Mouse (Mus musculus) hindbrain, embryonic 13.5 days (tissue): ENCODE measurements around the gene Hs6st2. TPM values are rescaled to one million over a fixed set of nuclear protein-coding genes. Genes with fewer than 3 reads are reported as not detected.

ENCODE experiments used
- ATAC-seq: fragments of 200-750 bp; cut with Nextera tagmentation; 2 replicates; pipeline ENCODE4 v1.8.0; 2017; ENCODE audit warnings: moderate TSS enrichment; ENCODE audit not compliant: low FRiP score
- H3K27ac ChIP-seq: fragments of 300-500 bp; sonication (generic); 2 replicates; pipeline ENCODE4 v1.5.1; 2015; ENCODE audit warnings: inconsistent platforms, mild to moderate bottlenecking, moderate library complexity
- H3K27me3 ChIP-seq: fragments of 300-500 bp; sonication (generic); 2 replicates; pipeline ENCODE4 v1.6.1; 2015; ENCODE audit warnings: mild to moderate bottlenecking, inconsistent platforms
- H3K36me3 ChIP-seq: fragments of 300-500 bp; sonication (generic); 2 replicates; pipeline ENCODE4 v1.6.1; 2015; ENCODE audit warnings: mild to moderate bottlenecking, inconsistent platforms
- H3K4me1 ChIP-seq: fragments of 300-500 bp; sonication (generic); replicated peaks from 2 replicates; pipeline ENCODE4 v1.6.1; 2015; ENCODE audit warnings: inconsistent platforms
- H3K4me2 ChIP-seq: fragments of 300-500 bp; sonication (generic); 2 replicates; pipeline ENCODE4 v1.6.1; 2015; ENCODE audit warnings: inconsistent platforms, mild to moderate bottlenecking, moderate library complexity
- H3K4me3 ChIP-seq: fragments of 300-500 bp; sonication (generic); 2 replicates; pipeline ENCODE4 v1.5.1; 2015; ENCODE audit warnings: mild to moderate bottlenecking, inconsistent platforms
- H3K9ac ChIP-seq: fragments of 300-500 bp; sonication (generic); 2 replicates; pipeline ENCODE4 v1.6.1; 2015; ENCODE audit warnings: mild to moderate bottlenecking, inconsistent platforms
- H3K9me3 ChIP-seq: fragments of 300-500 bp; sonication (generic); 2 replicates; pipeline ENCODE4 v1.6.1; 2016; ENCODE audit warnings: inconsistent platforms
- WGBS: fragments of 180-500 bp; shearing (Covaris S2); methylation state at CpG from one replicate; pipeline ENCODE4 v1.1.7; 2015; 5-methylcytosine and 5-hydroxymethylcytosine counted together
- polyA plus RNA-seq: library from polyadenylated mRNA; unstranded; fragments of >200 nt; fragmentation: Nextera tagmentation; extraction: Ambion mirVana; gene quantifications from 2 replicates; pipeline ENCODE4 v1.2.1, GENCODE M21; 2015

Hs6st2 gene
- 25.5 and 27.3 TPM in 2 replicates for polyA plus RNA-seq

DNA sequence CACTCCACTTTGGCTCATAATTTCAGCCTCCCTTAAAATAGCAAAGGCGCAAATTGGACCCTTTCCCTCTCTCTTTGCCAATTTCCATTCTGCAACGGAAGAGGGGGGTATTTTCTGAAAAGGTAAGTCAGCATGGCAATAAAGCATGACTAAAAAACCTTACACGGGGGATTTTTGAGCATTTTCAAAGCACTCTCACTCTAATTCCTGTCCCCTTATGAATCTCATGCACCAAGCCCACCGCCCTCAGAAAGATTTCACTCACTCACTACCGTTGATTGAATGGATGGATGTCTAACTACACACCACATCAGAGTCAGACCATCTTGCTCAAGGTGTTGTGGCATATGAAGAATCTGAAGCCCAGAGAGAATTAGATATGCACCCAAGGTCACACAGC, at the start of gene Hs6st2:
Gene Hs6st2, minus strand, starts transcription at position 101 of the 400 bp plus-strand sequence.
- Histone ChIP-seq H3K4me1 (peaks cover 4% of the 10 kb centered on the region; the same call in 1 of the 2 replicates), H3K9ac (peak within 1 kb of the TSS; percentile 70), H3K27ac (peak within 1 kb of the TSS; percentile 64), H3K4me3 (peak within 1 kb of the TSS; percentile 50), H3K9me3 (no peaks in the 10 kb centered on the region), H3K4me2 (peak within 1 kb of the TSS; percentile 76), H3K27me3 (peaks cover 20% of the 10 kb centered on the region), H3K36me3 (no peaks in the 10 kb centered on the region)
- 25% methylated on average over 5 of the region's 5 CpGs for WGBS
- no peak for ATAC-seq

DNA sequence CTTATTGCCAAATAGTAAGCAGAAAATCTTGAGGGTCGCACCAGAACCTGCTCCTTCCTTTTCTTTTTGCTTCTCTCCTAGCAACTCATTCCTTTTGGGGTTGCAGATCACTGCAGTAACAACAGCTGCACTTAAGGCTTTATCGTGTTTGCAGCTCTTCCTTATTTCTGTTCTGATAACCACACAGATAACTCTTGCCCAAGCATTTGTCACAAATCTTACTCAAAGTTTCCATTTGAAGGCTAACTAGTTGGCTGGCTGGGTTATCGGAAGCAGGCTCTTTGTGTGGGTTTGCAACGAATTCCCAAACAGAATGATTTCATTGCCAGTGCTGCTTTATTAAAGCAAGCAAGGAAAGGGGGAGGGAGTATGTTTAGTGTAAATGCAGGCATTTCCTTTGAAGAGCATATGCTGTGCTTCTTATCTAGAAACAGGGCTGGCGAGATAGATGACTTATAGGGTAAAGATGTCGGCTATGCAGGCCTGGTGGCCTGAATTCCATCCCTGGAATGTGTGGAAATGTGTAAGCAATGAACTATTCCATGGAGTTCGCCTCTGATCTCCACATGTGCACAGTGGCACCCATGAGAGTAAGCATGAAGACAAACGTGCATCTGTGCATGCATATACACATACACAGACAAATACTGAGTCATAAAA, 32.6 kb upstream of the Hs6st2 start:
- Histone ChIP-seq H3K4me1 (no peaks in the 10 kb centered on the region), H3K36me3 (no peaks in the 10 kb centered on the region), H3K27ac (no peak overlapping the region), H3K9me3 (no peaks in the 10 kb centered on the region), H3K4me3 (no peak overlapping the region), H3K4me2 (no peak overlapping the region), H3K9ac (no peak overlapping the region), H3K27me3 (no peaks in the 10 kb centered on the region)
- 78% methylated on average over 8 of the region's 8 CpGs for WGBS
- ATAC-seq, result no peak

DNA sequence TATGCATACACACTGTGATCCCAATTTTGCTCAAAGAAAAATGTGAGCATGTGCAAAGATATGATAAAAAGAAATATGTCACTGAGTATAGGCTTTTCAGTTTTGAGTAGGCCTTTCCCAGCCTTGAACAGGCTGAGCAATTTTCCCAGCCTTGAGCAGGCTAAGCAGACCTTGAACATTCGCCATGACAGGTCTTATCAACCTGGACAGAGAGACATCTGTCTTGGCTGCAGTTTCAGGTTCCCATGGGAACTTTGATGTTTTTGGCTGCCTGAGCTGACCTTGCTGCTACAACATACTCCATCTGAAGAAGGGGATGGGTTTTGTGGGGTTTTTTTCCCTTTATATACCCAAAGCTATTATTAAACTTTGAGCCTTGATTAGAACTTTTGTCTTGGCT, 31.3 kb upstream of the Hs6st2 start:
- H3K4me3 ChIP-seq, result no peak overlapping the region
- H3K9ac ChIP-seq, result no peak overlapping the region
- H3K4me1 ChIP-seq, result no peaks in the 10 kb centered on the region
- H3K4me2 ChIP-seq, result no peak overlapping the region
- no peak overlapping the region for H3K27ac ChIP-seq
- WGBS, result 79% methylated on average over 1 of the region's 1 CpGs
- ATAC-seq, result no peak
- H3K9me3 ChIP-seq, result no peaks in the 10 kb centered on the region
- no peaks in the 10 kb centered on the region for H3K36me3 ChIP-seq
- no peaks in the 10 kb centered on the region for H3K27me3 ChIP-seq

DNA sequence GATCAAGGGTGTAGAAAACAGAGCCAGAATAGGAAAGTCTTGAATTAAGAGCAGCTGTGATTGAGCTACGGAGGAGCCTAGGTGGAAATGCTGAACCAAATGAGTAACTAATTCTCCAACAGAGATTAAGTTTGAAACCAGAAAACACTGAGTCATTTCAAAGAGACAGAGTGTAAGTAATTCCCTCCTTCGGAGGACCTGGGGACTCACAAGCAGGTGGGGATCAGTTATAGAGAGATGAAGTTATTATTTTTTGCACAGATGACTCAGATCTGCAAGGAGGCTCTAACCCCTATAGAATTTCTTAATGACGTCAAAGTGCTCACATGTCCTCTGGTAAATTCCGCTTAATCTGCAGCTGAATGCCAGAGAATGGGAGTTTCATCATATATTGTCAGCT, 21.2 kb upstream of the Hs6st2 start:
- no peak overlapping the region for H3K4me3 ChIP-seq
- no peaks in the 10 kb centered on the region for H3K9me3 ChIP-seq
- no peak for ATAC-seq
- no peaks in the 10 kb centered on the region for H3K4me1 ChIP-seq
- no peak overlapping the region for H3K27ac ChIP-seq
- no peak overlapping the region for H3K4me2 ChIP-seq
- H3K36me3 ChIP-seq, result no peaks in the 10 kb centered on the region
- 65% methylated on average over 4 of the region's 4 CpGs for WGBS
- H3K9ac ChIP-seq, result no peak overlapping the region
- H3K27me3 ChIP-seq, result 0 out of 2 replicates have a peak, but pooled peaks cover 2% of the 10 kb centered on the region

DNA sequence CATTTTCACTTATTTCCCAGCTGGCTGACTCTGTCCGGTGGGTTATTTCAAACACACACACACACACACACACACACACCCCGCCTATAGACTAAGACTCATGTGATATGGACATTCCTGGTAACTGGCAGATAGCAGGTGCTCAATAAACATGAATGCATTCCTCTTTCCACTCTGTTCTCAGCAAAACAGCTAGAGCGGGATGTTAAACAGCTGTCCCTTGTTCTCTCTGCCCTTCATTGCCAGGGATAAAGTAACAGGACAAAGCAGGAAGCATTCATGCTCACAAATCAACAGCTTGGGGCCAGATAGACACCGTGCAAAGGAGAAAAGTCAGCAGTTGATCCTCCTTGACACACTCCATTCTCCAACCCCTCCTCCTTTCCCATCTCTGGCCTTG, 17.4 kb upstream of the Hs6st2 start:
- Histone ChIP-seq H3K9ac (no peak overlapping the region), H3K4me1 (no peaks in the 10 kb centered on the region), H3K27me3 (0 out of 2 replicates have a peak, but pooled peaks cover 2% of the 10 kb centered on the region), H3K36me3 (no peaks in the 10 kb centered on the region), H3K4me2 (no peak overlapping the region), H3K9me3 (no peaks in the 10 kb centered on the region), H3K4me3 (no peak overlapping the region), H3K27ac (no peak overlapping the region)
- 63% methylated on average over 4 of the region's 4 CpGs for WGBS
- no peak for ATAC-seq

DNA sequence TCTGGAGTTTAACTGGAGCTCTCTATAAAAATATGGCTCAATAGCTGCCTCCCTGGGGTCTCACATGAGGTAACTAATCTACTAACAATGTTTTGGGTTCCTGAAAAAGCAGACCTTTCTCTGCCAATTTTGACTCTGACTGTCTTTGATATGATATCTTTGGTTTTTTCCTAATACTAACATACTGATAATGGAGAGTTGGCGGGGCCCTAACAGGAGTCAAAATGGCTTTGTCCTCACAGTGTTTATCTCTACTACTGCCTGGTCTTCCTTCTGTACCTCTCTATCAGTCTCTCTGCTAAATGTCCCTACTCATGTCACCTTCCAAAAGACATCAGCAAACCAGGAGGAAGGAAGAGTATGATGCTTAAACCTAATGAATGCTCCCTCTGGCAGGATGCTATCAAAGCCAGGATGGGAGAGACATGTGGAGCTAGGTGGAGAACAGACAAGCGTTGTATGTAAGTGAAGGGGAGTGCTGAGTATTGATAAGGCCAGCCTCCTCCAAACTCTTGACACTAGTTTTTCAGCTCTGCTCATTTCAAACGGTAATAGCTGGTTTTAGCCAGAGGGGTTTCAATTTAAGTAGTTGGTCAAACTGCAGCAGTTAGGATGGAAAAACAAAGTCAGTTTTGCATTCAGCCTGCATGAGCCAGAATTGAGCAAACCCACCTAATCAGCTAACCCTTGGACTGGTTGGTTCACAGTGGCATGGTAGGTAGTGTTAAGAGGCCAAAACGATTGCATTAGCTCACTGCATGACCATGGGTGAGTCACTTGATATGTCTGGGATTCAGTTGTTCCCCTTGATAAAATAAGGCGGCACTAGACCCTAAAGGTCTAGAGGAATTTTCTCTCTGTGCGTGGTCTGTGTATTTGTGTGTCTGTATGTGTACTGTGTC, 4.6 kb upstream of the Hs6st2 start:
- WGBS, result 89% methylated on average over 6 of the region's 6 CpGs
- H3K4me2 ChIP-seq, result no peak overlapping the region
- no peaks in the 10 kb centered on the region for H3K4me1 ChIP-seq
- H3K36me3 ChIP-seq, result no peaks in the 10 kb centered on the region
- H3K9me3 ChIP-seq, result no peaks in the 10 kb centered on the region
- no peak overlapping the region for H3K9ac ChIP-seq
- H3K27me3 ChIP-seq, result peaks cover 23% of the 10 kb centered on the region
- H3K27ac ChIP-seq, result no peak overlapping the region
- ATAC-seq, result no peak
- no peak overlapping the region for H3K4me3 ChIP-seq

DNA sequence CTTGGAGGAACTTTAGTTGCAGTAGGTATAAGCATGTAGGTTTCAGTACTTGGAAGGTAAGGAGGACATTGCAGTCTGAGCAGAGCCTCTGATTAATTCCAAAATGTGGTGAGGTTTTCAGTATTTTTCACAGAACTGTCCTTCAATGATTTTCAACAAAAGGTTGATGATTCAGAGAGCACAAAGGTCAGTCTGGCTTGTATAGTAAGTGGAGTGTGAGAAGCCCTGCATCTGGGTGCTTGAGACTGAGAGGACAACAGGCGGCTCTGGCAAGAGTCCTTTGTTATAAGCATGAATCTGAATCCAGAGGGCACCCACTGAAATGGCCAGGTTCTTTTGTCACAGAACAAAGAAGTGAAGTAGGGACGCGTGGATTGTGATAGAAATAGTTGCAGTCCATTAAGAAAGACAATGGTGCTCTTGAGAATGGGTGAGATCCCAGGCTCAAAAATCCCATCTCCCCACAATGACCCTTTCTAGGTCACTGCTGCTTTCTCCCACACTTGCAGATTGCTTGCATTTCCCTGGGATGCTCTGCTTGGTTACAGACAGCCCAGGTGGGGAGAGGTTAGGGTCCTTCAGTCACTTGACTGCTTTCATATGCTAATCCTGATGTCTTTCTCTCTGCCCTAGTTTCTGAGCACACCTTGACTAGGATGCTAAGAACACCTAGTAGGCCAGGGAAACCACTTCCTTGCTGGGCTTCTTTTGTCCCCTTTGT, 2.8 kb upstream of the Hs6st2 start:
- no peak overlapping the region for H3K9ac ChIP-seq
- no peak overlapping the region for H3K27ac ChIP-seq
- peaks cover 23% of the 10 kb centered on the region for H3K27me3 ChIP-seq
- 0 out of 2 replicates have a peak, but pooled peaks cover 2% of the 10 kb centered on the region for H3K4me1 ChIP-seq
- no peaks in the 10 kb centered on the region for H3K9me3 ChIP-seq
- no peak overlapping the region for H3K4me3 ChIP-seq
- H3K4me2 ChIP-seq, result no peak overlapping the region
- H3K36me3 ChIP-seq, result no peaks in the 10 kb centered on the region
- WGBS, result 34% methylated on average over 3 of the region's 3 CpGs
- no peak for ATAC-seq

DNA sequence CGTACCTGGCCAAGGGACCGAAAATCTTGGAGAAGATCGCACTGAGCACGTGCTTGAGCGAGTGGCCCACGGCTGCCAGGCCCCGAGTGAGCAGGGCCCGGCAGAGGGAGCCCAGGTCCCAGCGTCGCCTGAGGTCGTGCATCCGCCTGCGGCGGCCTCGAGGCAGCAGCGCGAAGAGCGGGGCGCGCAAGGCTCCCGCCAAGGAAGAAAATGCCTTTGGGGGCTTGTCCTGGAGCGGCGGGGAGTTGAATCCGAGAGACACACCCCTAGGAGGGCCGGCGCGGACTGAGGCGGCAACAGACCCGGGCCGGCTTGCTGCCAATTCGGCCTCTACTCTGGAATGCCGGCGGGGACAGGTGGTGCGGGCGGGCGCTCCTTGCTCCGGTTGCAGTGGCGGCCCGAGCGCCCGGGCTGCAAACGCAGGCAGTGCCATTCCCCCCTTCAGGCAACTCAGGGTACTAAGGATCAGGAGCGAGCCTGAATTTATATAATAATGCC, 437 bp downstream of the Hs6st2 start:
- H3K9me3 ChIP-seq, result no peaks in the 10 kb centered on the region
- peak; percentile 78 for ATAC-seq

DNA sequence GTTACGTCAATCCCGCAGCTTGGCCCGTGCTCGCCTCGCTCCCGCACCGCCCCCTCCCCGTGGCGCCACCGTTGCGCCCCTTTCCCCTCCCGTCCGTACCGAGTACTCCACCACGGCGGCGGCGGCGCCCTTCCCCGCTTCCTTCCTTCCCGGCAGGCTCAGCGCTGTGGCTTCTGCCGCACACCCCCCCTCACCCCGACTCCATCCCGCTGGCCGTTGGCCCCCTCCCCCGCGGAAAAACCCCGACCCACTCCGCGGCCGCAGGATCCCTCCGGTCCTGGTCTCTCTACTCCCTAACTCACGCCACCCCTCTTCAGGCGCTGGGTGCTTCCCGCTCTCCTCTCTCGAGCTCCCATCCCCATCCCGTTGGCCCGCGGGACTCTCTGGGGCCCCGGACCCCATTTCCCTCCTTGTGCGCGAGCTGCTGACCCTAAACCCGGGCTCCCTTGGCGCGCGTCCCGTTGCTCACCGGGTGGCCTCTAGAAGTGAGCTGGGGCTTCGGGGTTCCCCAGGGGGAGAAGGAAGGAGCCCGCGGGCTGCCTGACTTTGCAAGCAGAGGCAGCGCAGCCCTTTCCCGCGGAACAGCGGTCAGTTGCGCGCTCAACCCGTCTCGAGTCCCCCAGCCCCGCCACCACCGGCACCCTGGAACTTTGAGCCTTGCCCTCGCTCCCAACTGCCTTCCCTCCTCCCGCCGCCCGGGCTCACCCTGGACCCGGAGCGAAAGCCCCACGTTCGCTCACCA, 1.1 kb downstream of the Hs6st2 start:
- peak overlapping the region; percentile 76 for H3K4me2 ChIP-seq
- H3K27ac ChIP-seq, result peak overlapping the region; percentile 64
- peak overlapping the region; percentile 50 for H3K4me3 ChIP-seq
- no peaks in the 10 kb centered on the region for H3K9me3 ChIP-seq
- H3K4me1 ChIP-seq, result peaks cover 4% of the 10 kb centered on the region; the same call in 1 of the 2 replicates
- H3K27me3 ChIP-seq, result peaks cover 18% of the 10 kb centered on the region
- no peaks in the 10 kb centered on the region for H3K36me3 ChIP-seq
- peak; percentile 83 for ATAC-seq
- peak overlapping the region; percentile 70 for H3K9ac ChIP-seq
- WGBS, result 22% methylated on average over 52 of the region's 70 CpGs

More for the DNA sequence above, 437 bp downstream of the Hs6st2 start:
- peak overlapping the region; percentile 48; the same call in 1 of the 2 replicates for H3K27ac ChIP-seq
- peaks cover 18% of the 10 kb centered on the region for H3K27me3 ChIP-seq
- WGBS, result 11% methylated on average over 42 of the region's 43 CpGs
- no peaks in the 10 kb centered on the region for H3K36me3 ChIP-seq
- H3K4me3 ChIP-seq, result peak overlapping the region; percentile 50
- H3K4me1 ChIP-seq, result peaks cover 4% of the 10 kb centered on the region; the same call in 1 of the 2 replicates
- H3K4me2 ChIP-seq, result peak overlapping the region; percentile 76
- peak overlapping the region; percentile 70 for H3K9ac ChIP-seq

DNA sequence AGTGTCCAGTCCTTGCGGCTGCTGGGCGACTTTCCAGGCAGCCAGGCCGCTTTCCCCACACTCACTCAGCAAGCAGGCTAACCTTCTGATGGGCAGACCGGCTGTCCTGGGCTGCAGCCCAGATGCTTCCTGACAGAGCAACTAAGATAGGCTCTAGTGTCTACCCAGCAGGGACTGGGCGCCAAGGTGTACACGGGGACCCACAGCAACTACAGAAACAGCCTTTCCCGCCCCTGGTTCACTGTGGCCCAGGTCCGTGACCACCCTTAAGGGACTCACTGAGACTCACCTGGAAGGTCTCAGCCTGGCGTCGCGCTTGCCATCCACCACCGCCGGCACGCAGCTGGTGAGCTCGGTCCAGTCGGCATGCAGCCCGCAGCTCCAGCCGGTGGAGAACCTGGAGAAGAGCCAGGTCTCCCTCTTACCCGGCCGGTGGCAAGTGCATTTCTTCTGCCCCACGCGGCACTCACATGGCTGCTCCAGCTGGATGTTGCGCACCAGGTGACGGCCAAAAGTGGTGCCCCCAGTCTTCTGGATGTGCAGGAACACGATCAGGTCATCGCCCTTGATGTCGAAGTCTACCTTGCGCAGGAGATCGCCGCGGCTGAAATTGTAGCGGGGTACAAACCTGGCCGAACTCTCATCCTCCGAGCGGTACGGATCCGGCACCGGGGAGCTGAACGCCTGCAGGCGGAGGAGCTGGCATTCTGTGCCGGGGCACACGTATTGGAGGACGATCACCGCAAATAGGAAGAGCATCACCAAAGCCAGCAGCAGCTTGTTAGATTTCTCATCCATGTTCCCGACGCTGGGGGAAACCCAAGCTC, 1.8 kb downstream of the Hs6st2 start:
- Histone ChIP-seq H3K9ac (peak overlapping the region; percentile 70), H3K4me2 (peak overlapping the region; percentile 76), H3K27me3 (peaks cover 15% of the 10 kb centered on the region), H3K27ac (0 out of 2 replicates have a peak overlapping the region, but pooled peaks have one; percentile 64), H3K36me3 (no peaks in the 10 kb centered on the region), H3K4me3 (peak overlapping the region; percentile 50), H3K4me1 (peaks cover 4% of the 10 kb centered on the region; the same call in 1 of the 2 replicates), H3K9me3 (no peaks in the 10 kb centered on the region)
- WGBS, result 26% methylated on average over 42 of the region's 46 CpGs
- peak; percentile 52 for ATAC-seq

DNA sequence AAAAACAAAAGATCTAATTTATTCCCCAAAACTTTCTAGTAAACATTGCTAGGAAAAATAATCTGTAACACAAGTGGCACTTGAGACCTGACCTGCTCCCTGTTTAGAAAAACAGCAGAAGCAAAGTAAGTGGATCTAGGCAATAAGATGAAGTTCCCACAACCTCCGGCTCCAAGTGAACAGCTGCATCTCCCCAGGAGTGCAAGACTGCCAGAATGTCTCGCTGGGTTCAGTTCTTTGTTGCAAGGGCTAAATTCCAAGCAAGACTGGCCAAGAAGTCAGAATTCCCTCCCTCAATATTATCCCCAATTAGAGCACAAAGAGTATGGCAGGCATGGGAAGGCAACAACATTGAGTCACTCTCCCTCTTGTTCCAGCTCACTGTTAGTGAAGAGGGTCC, 23.4 kb downstream of the Hs6st2 start:
- Histone ChIP-seq H3K4me2 (no peak overlapping the region), H3K4me1 (no peaks in the 10 kb centered on the region), H3K36me3 (no peaks in the 10 kb centered on the region), H3K27me3 (no peaks in the 10 kb centered on the region), H3K4me3 (no peak overlapping the region), H3K9ac (no peak overlapping the region), H3K9me3 (no peaks in the 10 kb centered on the region), H3K27ac (no peak overlapping the region)
- no peak for ATAC-seq
- WGBS, result 36% methylated on average over 2 of the region's 2 CpGs
